Mouse (Mus musculus): ENCODE results near the gene Gatd1.

DNA sequence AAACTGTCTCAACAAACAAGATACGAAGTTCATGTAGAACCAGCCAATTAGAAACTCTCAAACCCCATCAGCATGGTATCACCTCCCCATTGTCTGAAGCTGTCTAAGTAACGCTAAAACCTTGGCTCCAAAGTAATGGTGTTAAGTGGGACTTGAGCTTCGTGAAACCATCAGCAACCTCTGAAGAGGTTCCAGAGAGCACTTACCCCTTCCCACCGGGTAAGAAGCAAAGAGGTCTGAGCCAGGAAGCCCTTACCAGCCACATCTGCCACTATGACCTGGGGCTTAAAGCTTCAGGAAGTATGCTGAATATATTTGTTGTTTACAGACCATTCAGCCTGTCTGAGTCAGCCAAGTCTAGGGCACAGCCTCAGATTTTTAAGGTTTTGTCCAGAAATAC is 8.5 kb downstream of the Gatd1 start:
- TF ChIP-seq POLR2A (IDR thresholded peaks at IDR 0.05; ENCODE audit: insufficient read depth, low read depth, low read length), result no peak
- TF ChIP-seq CTCF (IDR thresholded peaks at IDR 0.05; ENCODE audit: insufficient read depth, low read depth, low read length), result no peak

Data from olfactory bulb, adult 2 months (tissue).